Mouse (Mus musculus) cerebellum, adult 2 months (tissue): Measurements from ENCODE around the gene Srbd1.

Experiments used
- CTCF ChIP-seq: fragments of 200-500 bp; IDR thresholded peaks from 2 replicates; pipeline ENCODE4 v1.5.1; 2011; ENCODE audit warnings: low read depth, mild to moderate bottlenecking, control low read depth, low read length, moderate library complexity, borderline replicate concordance; ENCODE audit not compliant: insufficient read depth
- POLR2A ChIP-seq: fragments of 200-500 bp; IDR thresholded peaks from 2 replicates; pipeline ENCODE4 v1.6.1; 2011; ENCODE audit warnings: low read length, control low read depth, borderline replicate concordance; ENCODE audit not compliant: insufficient read depth

- TF ChIP-seq POLR2A (no peak), CTCF (no peak)
Observed at GRCm38 (mm10) chr17:85974591-85974990, 170.4 kb downstream of the Srbd1 start.
